In genomic region chr1:191444467-191444866, GRCm38 (mm10) we compare ENCODE assay signal across 10 mouse cellular contexts. TPM values are rescaled to one million over a fixed set of nuclear protein-coding genes. Genes with fewer than 3 reads are reported as not detected.
DNase-seq lines count a peak whose midpoint lies in the region; ATAC-seq and TF ChIP-seq lines count a peak whose summit lies in the region.
"Had no signal": no experiment of that assay in that cellular context is flagged by ENCODE, and none has a peak within 500 bp of the region (broad histone marks: within the 10 kb centered on the region; RNA-seq: fewer than 3 reads in every experiment).

No protein-coding gene starts in this region.

- no peaks in the 10 kb centered on the region for H3K27me3 ChIP-seq in intestine, embryonic 15.5 days (replicated peaks)
- no peaks in the 10 kb centered on the region for H3K27me3 ChIP-seq in kidney, adult 2 months (replicated peaks; ENCODE audit: control insufficient read depth, insufficient read depth, low read length)
- H3K27me3 ChIP-seq in stomach, embryonic 15.5 days (replicated peaks): no peaks in the 10 kb centered on the region
- H3K27me3 ChIP-seq in hindbrain, postnatal 0 days (ENCODE audit: insufficient read depth, low read length): no peaks in the 10 kb centered on the region
- no peaks in the 10 kb centered on the region for H3K27me3 ChIP-seq in hindbrain, embryonic 13.5 days
- H3K27me3 ChIP-seq: heart, embryonic 15.5 days had no signal

- H3K27ac ChIP-seq in intestine, embryonic 15.5 days: no peak overlapping the region
- peak overlapping the region; percentile 99 for H3K27ac ChIP-seq in kidney, adult 2 months (ENCODE audit: insufficient read depth, low read depth, low read length)
- H3K27ac ChIP-seq in stomach, embryonic 15.5 days: peak overlapping the region; percentile 51
- H3K27ac ChIP-seq in hindbrain, postnatal 0 days: no peak overlapping the region
- H3K27ac ChIP-seq in hindbrain, embryonic 13.5 days: no peak overlapping the region
- H3K27ac ChIP-seq: heart, embryonic 15.5 days had no signal

- 33% methylated on average over 1 of the region's 1 CpGs for WGBS in intestine, embryonic 15.5 days
- WGBS in kidney, adult 2 months: 37% methylated on average over 1 of the region's 1 CpGs
- 32% methylated on average over 1 of the region's 1 CpGs for WGBS in stomach, embryonic 15.5 days
- 69% methylated on average over 1 of the region's 1 CpGs for WGBS in hindbrain, postnatal 0 days
- 81% methylated on average over 1 of the region's 1 CpGs for WGBS in hindbrain, embryonic 13.5 days

- no peaks in the 10 kb centered on the region for H3K9me3 ChIP-seq in intestine, embryonic 15.5 days
- no peaks in the 10 kb centered on the region for H3K9me3 ChIP-seq in stomach, embryonic 15.5 days
- H3K9me3 ChIP-seq in hindbrain, postnatal 0 days (ENCODE audit: low read length): no peaks in the 10 kb centered on the region
- no peaks in the 10 kb centered on the region for H3K9me3 ChIP-seq in hindbrain, embryonic 13.5 days
- H3K9me3 ChIP-seq: heart, embryonic 15.5 days had no signal

- no peak for TF ChIP-seq POLR2A in kidney, adult 2 months (IDR thresholded peaks at IDR 0.05; ENCODE audit: low read depth, low read length)

- no peak overlapping the region for H3K4me3 ChIP-seq in intestine, embryonic 15.5 days (replicated peaks)
- no peak overlapping the region for H3K4me3 ChIP-seq in kidney, adult 2 months (ENCODE audit: insufficient read depth, low read depth, low read length)
- no peak overlapping the region for H3K4me3 ChIP-seq in stomach, embryonic 15.5 days (replicated peaks)
- no peak overlapping the region for H3K4me3 ChIP-seq in hindbrain, postnatal 0 days (ENCODE audit: low read length)
- H3K4me3 ChIP-seq in hindbrain, embryonic 13.5 days: no peak overlapping the region
- H3K4me3 ChIP-seq: heart, embryonic 15.5 days had no signal

- H3K4me1 ChIP-seq in intestine, embryonic 15.5 days (replicated peaks): no peaks in the 10 kb centered on the region
- peaks cover 35% of the 10 kb centered on the region for H3K4me1 ChIP-seq in kidney, adult 2 months (ENCODE audit: control insufficient read depth, insufficient read depth, low read length)
- no peaks in the 10 kb centered on the region for H3K4me1 ChIP-seq in stomach, embryonic 15.5 days
- H3K4me1 ChIP-seq in hindbrain, postnatal 0 days (ENCODE audit: insufficient read depth, low read length): no peaks in the 10 kb centered on the region
- H3K4me1 ChIP-seq in hindbrain, embryonic 13.5 days (replicated peaks): no peaks in the 10 kb centered on the region

- TF ChIP-seq CTCF in kidney, adult 2 months (conservative IDR thresholded peaks at IDR 0.05; ENCODE audit: insufficient read depth, insufficient read length, low read depth, low read length): no peak
- TF ChIP-seq CTCF in hindbrain, postnatal 0 days (IDR thresholded peaks at IDR 0.05; ENCODE audit: low read depth): no peak

- no peak overlapping the region for H3K4me2 ChIP-seq in intestine, embryonic 15.5 days (replicated peaks)
- H3K4me2 ChIP-seq in stomach, embryonic 15.5 days: no peak overlapping the region
- no peak overlapping the region for H3K4me2 ChIP-seq in hindbrain, postnatal 0 days (ENCODE audit: low read depth, low read length)
- no peak overlapping the region for H3K4me2 ChIP-seq in hindbrain, embryonic 13.5 days
- H3K4me2 ChIP-seq: heart, embryonic 15.5 days had no signal

- ATAC-seq in intestine, embryonic 15.5 days: peak; percentile 73
- ATAC-seq in stomach, embryonic 15.5 days (ENCODE audit: insufficient read depth, low FRiP score, low read depth): peak; percentile 73; the same call in 1 of the 2 replicates
- no peak for ATAC-seq in hindbrain, postnatal 0 days
- no peak for ATAC-seq in hindbrain, embryonic 13.5 days (ENCODE audit: low FRiP score)

- no peak overlapping the region for H3K9ac ChIP-seq in intestine, embryonic 15.5 days
- no peak overlapping the region for H3K9ac ChIP-seq in stomach, embryonic 15.5 days
- H3K9ac ChIP-seq in hindbrain, postnatal 0 days (replicated peaks; ENCODE audit: low read length): no peak overlapping the region
- H3K9ac ChIP-seq in hindbrain, embryonic 13.5 days: no peak overlapping the region
- H3K9ac ChIP-seq: heart, embryonic 15.5 days had no signal

- peak; percentile 95 for DNase-seq in kidney, adult 2 months
- DNase-seq in kidney, postnatal 36 days: peak; percentile 58 to 89
- no peak for DNase-seq in ovary, postnatal 14 days (ENCODE audit: low spot score)
- no peak for DNase-seq in hindbrain, postnatal 0 days (ENCODE audit: low spot score)
- DNase-seq: cerebellum, adult 8-10 months; thymus, adult 18-20 months had no signal

- H3K36me3 ChIP-seq in intestine, embryonic 15.5 days: no peaks in the 10 kb centered on the region
- no peaks in the 10 kb centered on the region for H3K36me3 ChIP-seq in kidney, adult 2 months (ENCODE audit: control insufficient read depth, insufficient read depth, low read length)
- H3K36me3 ChIP-seq in stomach, embryonic 15.5 days: no peaks in the 10 kb centered on the region
- H3K36me3 ChIP-seq in hindbrain, postnatal 0 days (ENCODE audit: insufficient read depth, low read length): no peaks in the 10 kb centered on the region
- no peaks in the 10 kb centered on the region for H3K36me3 ChIP-seq in hindbrain, embryonic 13.5 days
- H3K36me3 ChIP-seq: heart, embryonic 15.5 days had no signal

RNA-seq across cellular contexts. Expression of gene Ppp2r5a, which starts 41.4 kb away (rescaled TPM):
- polyA plus RNA-seq in intestine, embryonic 15.5 days (2015; fragmentation: Nextera tagmentation; extraction: Ambion mirVana): 23.7 and 27.0 TPM in 2 replicates
- polyA plus RNA-seq in kidney, adult 2 months (2012; rRNA removed): 69.6 and 73.2 TPM in 2 replicates
- 29.6 and 29.8 TPM in 2 replicates for polyA plus RNA-seq in stomach, embryonic 15.5 days (2015; fragmentation: Nextera tagmentation; extraction: Ambion mirVana)
- 54.0 and 65.6 TPM in 2 replicates for total RNA-seq in hindbrain, postnatal 0 days (2014; rRNA removed)
- polyA plus RNA-seq in hindbrain, postnatal 0 days (2015; fragmentation: Nextera tagmentation; extraction: Ambion mirVana): 12.8 and 13.2 TPM in 2 replicates
- 5.3 and 7.5 TPM in 2 replicates for polyA plus RNA-seq in hindbrain, embryonic 13.5 days (2015; fragmentation: Nextera tagmentation; extraction: Ambion mirVana)

Comparison
In these comparisons a context has a peak if more than half of its experiments do, and no peak if none do; other contexts are left out.
1. ATAC-seq: peak in intestine, embryonic 15.5 days (single experiment) and stomach, embryonic 15.5 days (single experiment); none in hindbrain, postnatal 0 days (single experiment) and hindbrain, embryonic 13.5 days (single experiment).
2. H3K27ac ChIP-seq: peak in kidney, adult 2 months (single experiment) and stomach, embryonic 15.5 days (single experiment); none in intestine, embryonic 15.5 days (single experiment), hindbrain, postnatal 0 days (single experiment) and hindbrain, embryonic 13.5 days (single experiment).
3. DNase-seq: peak in kidney, adult 2 months (single experiment) and kidney, postnatal 36 days (2 of 2); none in ovary, postnatal 14 days (single experiment) and hindbrain, postnatal 0 days (single experiment).